Mouse (Mus musculus) embryonic facial prominence, embryonic 14.5 days (tissue): ENCODE data around the gene Sprr1b. TPM values are rescaled to one million over a fixed set of nuclear protein-coding genes. Genes with fewer than 3 reads are reported as not detected.
A peak's percentile ranks its signal among the peaks of the same experiment; 100 is the strongest.

ENCODE experiments used
- ATAC-seq: fragments of 200-750 bp; cut with Nextera tagmentation; 2 replicates; pipeline ENCODE4 v1.8.0; 2017; ENCODE audit warnings: low read depth, moderate number of reproducible peaks, moderate TSS enrichment
- DNase-seq: peaks from one replicate; pipeline ENCODE4 v3.0.0-alpha.2; 2015; ENCODE audit warnings: low spot score
- H3K27ac ChIP-seq: fragments of 300-500 bp; sonication (generic); replicated peaks from 2 replicates; pipeline ENCODE4 v1.5.1; 2014; ENCODE audit warnings: low read depth, mild to moderate bottlenecking, low read length, moderate library complexity
- H3K27me3 ChIP-seq: fragments of 300-500 bp; sonication (generic); replicated peaks from 2 replicates; pipeline ENCODE4 v1.6.1; 2014; ENCODE audit warnings: low read length; ENCODE audit not compliant: control insufficient read depth, insufficient read depth
- H3K36me3 ChIP-seq: fragments of 300-500 bp; sonication (generic); 2 replicates; pipeline ENCODE4 v1.6.1; 2014; ENCODE audit warnings: low read length, mixed read lengths; ENCODE audit not compliant: control insufficient read depth, insufficient read depth
- H3K4me1 ChIP-seq: fragments of 300-500 bp; sonication (generic); 2 replicates; pipeline ENCODE4 v1.6.1; 2014; ENCODE audit warnings: antibody characterized with exemption, low read length; ENCODE audit not compliant: control insufficient read depth, insufficient read depth
- H3K4me2 ChIP-seq: fragments of 300-500 bp; sonication (generic); 2 replicates; pipeline ENCODE4 v1.6.1; 2014; ENCODE audit warnings: low read depth, mild to moderate bottlenecking, low read length, moderate library complexity, mixed read lengths
- H3K4me3 ChIP-seq: fragments of 300-500 bp; sonication (generic); 2 replicates; pipeline ENCODE4 v1.5.1; 2014; ENCODE audit warnings: low read depth, mild to moderate bottlenecking, low read length
- H3K9ac ChIP-seq: fragments of 300-500 bp; sonication (generic); 2 replicates; pipeline ENCODE4 v1.6.1; 2014; ENCODE audit warnings: low read depth, mild to moderate bottlenecking, low read length, moderate library complexity, mixed read lengths
- H3K9me3 ChIP-seq: fragments of 300-500 bp; sonication (generic); 2 replicates; pipeline ENCODE4 v1.6.1; 2016; ENCODE audit warnings: low read length; ENCODE audit not compliant: control insufficient read depth
- WGBS: fragments of 180-500 bp; shearing (Covaris S2); extraction: QIAGEN DNeasy Blood & Tissue Kit; methylation state at CpG from one replicate; pipeline ENCODE4 v1.1.7; 2014; 5-methylcytosine and 5-hydroxymethylcytosine counted together
- polyA plus RNA-seq: library from polyadenylated mRNA; unstranded; fragments of >200 nt; fragmentation: Nextera tagmentation; extraction: Ambion mirVana; gene quantifications from 2 replicates; pipeline ENCODE4 v1.2.1, GENCODE M21; 2014

The Sprr1b gene
- polyA plus RNA-seq, 1 experiment from 2014 or later, result 12.9 TPM

- DNase-seq (peak; percentile 1), ATAC-seq (no peak)
- no peak overlapping the region for H3K4me3 ChIP-seq
- no peak overlapping the region for H3K27ac ChIP-seq
- no peak overlapping the region for H3K9ac ChIP-seq
- no peaks in the 10 kb centered on the region for H3K36me3 ChIP-seq
- no peak overlapping the region for H3K4me2 ChIP-seq
- H3K4me1 ChIP-seq, result no peaks in the 10 kb centered on the region
- no peaks in the 10 kb centered on the region for H3K9me3 ChIP-seq
- WGBS, result 86% methylated on average over 3 of the region's 3 CpGs
- H3K27me3 ChIP-seq, result no peaks in the 10 kb centered on the region
These were observed 1.6 kb upstream of the Sprr1b start for GRCm38 (mm10) chr3:92440177-92440576.

GRCm38 (mm10) chr3:92432282-92432681 lies 6.3 kb downstream of the Sprr1b start, which contains the start of gene Sprr2k:
Gene Sprr2k (plus strand): TSS chr3:92432582.
- H3K9me3 ChIP-seq, result no peaks in the 10 kb centered on the region
- H3K36me3 ChIP-seq, result no peaks in the 10 kb centered on the region
- ATAC-seq (no peak), DNase-seq (no peak)
- H3K4me2 ChIP-seq, result no peak within 1 kb of the TSS
- H3K27ac ChIP-seq, result no peak within 1 kb of the TSS
- H3K27me3 ChIP-seq, result no peaks in the 10 kb centered on the region
- no peak within 1 kb of the TSS for H3K4me3 ChIP-seq
- H3K9ac ChIP-seq, result no peak within 1 kb of the TSS
- 72% methylated on average over 2 of the region's 2 CpGs for WGBS
- no peaks in the 10 kb centered on the region for H3K4me1 ChIP-seq

- Histone ChIP-seq H3K9me3 (no peaks in the 10 kb centered on the region), H3K4me2 (no peak within 1 kb of the TSS), H3K4me1 (no peaks in the 10 kb centered on the region), H3K4me3 (no peak within 1 kb of the TSS), H3K9ac (no peak within 1 kb of the TSS), H3K27ac (no peak within 1 kb of the TSS), H3K36me3 (no peaks in the 10 kb centered on the region), H3K27me3 (no peaks in the 10 kb centered on the region)
- WGBS, result 94% methylated on average over 6 of the region's 6 CpGs
- no peak for ATAC-seq
- no peak for DNase-seq
These were observed 9.3 kb downstream of the Sprr1b start, which contains the start of gene Gm9774 for GRCm38 (mm10) chr3:92429323-92429722. Gene Gm9774 (minus strand): TSS chr3:92429423.

- Histone ChIP-seq H3K9ac (no peak within 1 kb of the TSS), H3K36me3 (no peaks in the 10 kb centered on the region), H3K27ac (no peak within 1 kb of the TSS), H3K4me2 (no peak within 1 kb of the TSS), H3K4me3 (no peak within 1 kb of the TSS), H3K27me3 (no peaks in the 10 kb centered on the region), H3K4me1 (no peaks in the 10 kb centered on the region), H3K9me3 (no peaks in the 10 kb centered on the region)
- DNase-seq, result no peak
- WGBS, result 93% methylated on average over 2 of the region's 2 CpGs
- ATAC-seq, result no peak
These were observed 20.8 kb downstream of the Sprr1b start, which contains the start of gene Sprr2j-ps for GRCm38 (mm10) chr3:92417782-92418181. Gene Sprr2j-ps (plus strand): TSS chr3:92418082.

- Histone ChIP-seq H3K27ac (no peak within 1 kb of the TSS), H3K9me3 (no peaks in the 10 kb centered on the region), H3K36me3 (no peaks in the 10 kb centered on the region), H3K9ac (no peak within 1 kb of the TSS), H3K4me1 (no peaks in the 10 kb centered on the region), H3K27me3 (no peaks in the 10 kb centered on the region), H3K4me2 (no peak within 1 kb of the TSS), H3K4me3 (no peak within 1 kb of the TSS)
- ATAC-seq (no peak), DNase-seq (no peak)
- 90% methylated on average over 2 of the region's 2 CpGs for WGBS
These were observed 30.9 kb downstream of the Sprr1b start, which contains the start of gene Sprr2i for GRCm38 (mm10) chr3:92407691-92408090. Gene Sprr2i (plus strand): TSS chr3:92407991.

- 41% methylated on average over 1 of the region's 1 CpGs for WGBS
- Histone ChIP-seq H3K4me2 (no peak overlapping the region), H3K4me3 (no peak overlapping the region), H3K27ac (no peak overlapping the region), H3K4me1 (no peaks in the 10 kb centered on the region), H3K27me3 (no peaks in the 10 kb centered on the region), H3K9me3 (no peaks in the 10 kb centered on the region), H3K9ac (no peak overlapping the region), H3K36me3 (no peaks in the 10 kb centered on the region)
- peak; percentile 1 for DNase-seq
- ATAC-seq, result no peak
These were observed 44.3 kb downstream of the Sprr1b start for GRCm38 (mm10) chr3:92394301-92394700.

Other genes starting within 250 kb of the Sprr1b start
- gene Sprr2a1, start 223.0 kb downstream of the Sprr1b start, polyA plus RNA-seq, result not detected in 2 replicates
- 4.6 and 6.2 TPM in 2 replicates for gene Sprr2a2, start 222.9 kb downstream of the Sprr1b start, polyA plus RNA-seq
- gene Sprr2a3, start 153.4 kb downstream of the Sprr1b start, polyA plus RNA-seq, result 0.38 TPM in 1 of 2 replicates, not detected in the other
- not detected in 2 replicates for gene Sprr2b, start 122.2 kb downstream of the Sprr1b start, polyA plus RNA-seq
- gene Sprr2d, start 99.6 kb downstream of the Sprr1b start, polyA plus RNA-seq, result not detected in 2 replicates
- not detected in 2 replicates for gene Sprr2e, start 86.6 kb downstream of the Sprr1b start, polyA plus RNA-seq
- gene Sprr2f, start 73.6 kb downstream of the Sprr1b start, polyA plus RNA-seq, result not detected in 2 replicates
- 0.38 TPM in 1 of 2 replicates, not detected in the other for gene Sprr2h, start 53.1 kb downstream of the Sprr1b start, polyA plus RNA-seq
- not detected in 2 replicates for gene Sprr2i, start 30.8 kb downstream of the Sprr1b start, polyA plus RNA-seq
- gene Sprr2j-ps, start 20.7 kb downstream of the Sprr1b start, polyA plus RNA-seq, result not detected in 2 replicates
- 6.1 and 6.2 TPM in 2 replicates for gene Gm9774, start 9.4 kb downstream of the Sprr1b start, polyA plus RNA-seq
- 0.29 TPM in 1 of 2 replicates, not detected in the other for gene Sprr2k, start 6.2 kb downstream of the Sprr1b start, polyA plus RNA-seq
- 0.45 and 4.9 TPM in 2 replicates for gene Sprr3, start 19.9 kb upstream of the Sprr1b start, polyA plus RNA-seq
- 28.3 and 67.4 TPM in 2 replicates for gene Sprr1a, start 47.1 kb upstream of the Sprr1b start, polyA plus RNA-seq
- gene Sprr4, start 61.7 kb upstream of the Sprr1b start, polyA plus RNA-seq, result not detected in 2 replicates
- gene 2310046K23Rik, start 95.7 kb upstream of the Sprr1b start, polyA plus RNA-seq, result 0.89 TPM in 1 of 2 replicates, not detected in the other
- gene Ivl, start 134.9 kb upstream of the Sprr1b start, polyA plus RNA-seq, result 0.45 and 1.4 TPM in 2 replicates
- not detected in 2 replicates for gene Smcp, start 150.2 kb upstream of the Sprr1b start, polyA plus RNA-seq
- gene 2210017I01Rik, start 168.7 kb upstream of the Sprr1b start, polyA plus RNA-seq, result not detected in 2 replicates
- gene Lce6a, start 182.9 kb upstream of the Sprr1b start, polyA plus RNA-seq, result not detected in 2 replicates
- not detected in 2 replicates for gene Lce1a1, start 209.5 kb upstream of the Sprr1b start, polyA plus RNA-seq
- gene Lce1b, start 218.1 kb upstream of the Sprr1b start, polyA plus RNA-seq, result not detected in 2 replicates
- 0.42 TPM in 1 of 2 replicates, not detected in the other for gene Lce1a2, start 231.5 kb upstream of the Sprr1b start, polyA plus RNA-seq
- gene Lce1c, start 240.5 kb upstream of the Sprr1b start, polyA plus RNA-seq, result 0.42 TPM in 1 of 2 replicates, not detected in the other
- gene Lce1d, start 248.4 kb upstream of the Sprr1b start, polyA plus RNA-seq, result 0.26 and 0.33 TPM in 2 replicates